Mouse (Mus musculus) lung, embryonic 14.5 days (tissue): ENCODE measurements at regions not wholly inside any gene's neighbourhood (a gene's known extent, or its start where the extent isn't known, plus 50 kb on each side); places are given as distances from the start of the nearest gene placed in this dataset.

Experiments
- ATAC-seq: fragments of 200-750 bp; cut with Nextera tagmentation; 2 replicates; pipeline ENCODE4 v1.8.0; 2017; ENCODE audit warnings: mild to moderate bottlenecking, moderate TSS enrichment, moderate library complexity; ENCODE audit not compliant: insufficient read depth
- DNase-seq: peaks from one replicate; pipeline ENCODE4 v3.0.0-alpha.2; 2015
- H3K27ac ChIP-seq: fragments of 300-500 bp; sonication (generic); 2 replicates; pipeline ENCODE4 v1.5.1; 2014; ENCODE audit warnings: low read depth, mild to moderate bottlenecking, moderate library complexity
- H3K27me3 ChIP-seq: fragments of 300-500 bp; sonication (generic); 2 replicates; pipeline ENCODE4 v1.6.1; 2014; ENCODE audit warnings: low read length, control low read depth; ENCODE audit not compliant: insufficient read depth
- H3K36me3 ChIP-seq: fragments of 300-500 bp; sonication (generic); 2 replicates; pipeline ENCODE4 v1.6.1; 2014; ENCODE audit warnings: control low read depth; ENCODE audit not compliant: insufficient read depth
- H3K4me1 ChIP-seq: fragments of 300-500 bp; sonication (generic); 2 replicates; pipeline ENCODE4 v1.6.1; 2014; ENCODE audit warnings: antibody characterized with exemption, control low read depth; ENCODE audit not compliant: insufficient read depth
- H3K4me2 ChIP-seq: fragments of 300-500 bp; sonication (generic); 2 replicates; pipeline ENCODE4 v1.6.1; 2014; ENCODE audit warnings: mild to moderate bottlenecking
- H3K4me3 ChIP-seq: fragments of 300-500 bp; sonication (generic); 2 replicates; pipeline ENCODE4 v1.5.1; 2014; ENCODE audit warnings: low read depth, low read length
- H3K9ac ChIP-seq: fragments of 300-500 bp; sonication (generic); 2 replicates; pipeline ENCODE4 v1.6.1; 2014
- H3K9me3 ChIP-seq: fragments of 300-500 bp; sonication (generic); 2 replicates; pipeline ENCODE4 v1.6.1; 2016; ENCODE audit warnings: low read depth, low read length, control low read depth
- CTCF ChIP-seq: IDR thresholded peaks from 2 replicates; pipeline ENCODE4 v1.5.1; 2016; ENCODE audit warnings: antibody characterized with exemption, low read depth
- WGBS: fragments of 180-500 bp; shearing (Covaris S2); extraction: QIAGEN DNeasy Blood & Tissue Kit; methylation state at CpG from one replicate; pipeline ENCODE4 v1.1.7; 2014; 5-methylcytosine and 5-hydroxymethylcytosine counted together

DNA sequence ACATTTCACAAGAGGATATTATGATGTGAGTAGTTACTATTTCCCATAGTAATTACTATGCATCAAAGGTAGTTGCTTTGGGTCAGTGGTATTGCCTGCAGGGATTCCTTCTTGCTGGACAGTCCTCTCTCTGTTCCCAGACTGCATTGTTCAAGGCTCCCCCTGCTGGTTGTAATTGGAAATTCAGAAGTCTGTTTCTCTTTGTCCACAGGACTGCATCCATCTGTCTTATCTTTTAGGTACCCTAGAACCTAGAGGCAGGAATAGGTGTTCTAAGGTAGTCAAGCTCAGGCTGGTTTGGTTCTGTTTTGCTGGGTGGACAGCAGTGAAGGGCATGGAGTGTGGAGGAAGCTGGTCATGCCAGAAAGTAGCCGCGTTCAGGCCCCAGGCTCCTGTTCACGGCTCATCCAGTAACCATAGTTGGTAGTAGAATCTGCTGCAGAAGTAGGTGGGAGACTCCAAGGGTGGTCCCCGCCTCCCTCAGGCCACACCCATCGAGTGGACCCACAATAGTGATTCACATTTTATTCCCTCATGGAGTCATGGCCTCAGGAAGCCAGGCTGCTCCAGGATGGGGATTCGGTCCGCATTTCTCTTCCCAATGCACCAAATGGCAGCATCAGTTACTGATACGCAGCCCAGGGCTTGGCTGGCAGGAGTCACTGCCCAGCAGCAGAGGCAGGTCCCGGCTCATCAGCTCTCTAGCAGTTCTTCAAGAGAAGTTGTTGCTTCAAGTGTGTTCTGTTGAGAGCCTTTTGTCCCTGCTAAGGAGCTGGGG lies 51.7 kb upstream of the Caprin1 start:
- H3K9ac ChIP-seq: no peak overlapping the region
- H3K4me3 ChIP-seq: no peak overlapping the region
- H3K27ac ChIP-seq: no peak overlapping the region
- no peaks in the 10 kb centered on the region for H3K36me3 ChIP-seq
- TF ChIP-seq CTCF: peak; percentile 83
- peak; percentile 88 for DNase-seq
- no peaks in the 10 kb centered on the region for H3K4me1 ChIP-seq
- peak; percentile 56; the same call in 1 of the 2 replicates for ATAC-seq
- no peaks in the 10 kb centered on the region for H3K27me3 ChIP-seq
- no peaks in the 10 kb centered on the region for H3K9me3 ChIP-seq
- H3K4me2 ChIP-seq: no peak overlapping the region
- 75% methylated on average over 9 of the region's 9 CpGs for WGBS

DNA sequence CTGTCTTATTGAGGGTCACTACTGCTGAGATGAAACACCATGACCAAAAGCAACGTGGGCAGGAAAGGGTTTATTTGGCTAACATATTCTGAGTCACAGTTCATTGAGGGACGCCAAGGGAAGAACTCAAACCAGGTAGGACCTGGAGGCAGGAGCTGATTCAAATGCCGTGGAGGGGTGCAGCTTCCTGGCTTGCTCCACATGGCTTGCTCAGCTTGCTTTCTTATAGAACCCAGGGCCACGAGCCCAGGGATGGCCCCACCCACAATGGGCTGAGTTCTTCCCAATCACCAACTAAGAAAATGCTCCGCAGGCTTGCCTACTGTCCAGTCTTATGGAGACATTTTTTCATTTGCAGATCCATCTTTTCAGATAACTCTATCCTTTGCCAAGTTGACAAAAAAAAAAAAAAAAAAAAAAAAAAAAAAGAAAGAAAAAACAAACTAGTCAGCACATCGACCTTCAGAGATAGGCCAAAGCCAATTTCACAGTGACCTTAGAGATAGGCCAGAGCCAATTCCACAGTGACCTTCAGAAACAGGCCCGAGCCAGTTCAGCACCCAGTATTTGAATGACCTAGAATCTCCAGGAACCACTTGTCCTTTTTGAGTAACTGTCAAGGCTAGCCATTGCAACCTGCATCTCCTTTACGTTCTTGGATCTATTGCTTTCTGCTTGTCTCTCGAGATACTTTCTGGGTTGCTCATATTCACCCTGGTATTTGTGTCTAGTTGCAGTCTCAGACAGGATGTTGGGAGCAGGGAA lies 52.5 kb upstream of the Caprin1 start:
- H3K9me3 ChIP-seq: no peaks in the 10 kb centered on the region
- H3K36me3 ChIP-seq: no peaks in the 10 kb centered on the region
- H3K9ac ChIP-seq: no peak overlapping the region
- WGBS: 78% methylated on average over 9 of the region's 9 CpGs
- ATAC-seq: no peak
- H3K4me1 ChIP-seq: no peaks in the 10 kb centered on the region
- no peak for TF ChIP-seq CTCF
- DNase-seq: no peak
- no peak overlapping the region for H3K4me3 ChIP-seq
- H3K27me3 ChIP-seq: no peaks in the 10 kb centered on the region
- no peak overlapping the region for H3K4me2 ChIP-seq
- no peak overlapping the region for H3K27ac ChIP-seq

DNA sequence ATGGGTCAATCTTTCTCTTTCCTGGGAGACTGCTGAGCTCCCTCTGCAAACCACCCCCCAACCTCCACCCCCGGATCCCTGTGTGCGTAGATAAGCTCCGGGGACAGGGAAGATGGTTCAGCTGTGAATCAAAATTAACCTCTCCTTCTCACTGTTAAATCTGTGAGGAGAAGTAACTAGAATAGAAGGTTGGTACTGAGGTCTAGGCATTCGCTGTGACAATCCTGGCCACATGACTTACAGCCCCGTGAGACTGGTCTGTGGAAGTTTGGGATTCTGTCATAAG lies 53.0 kb upstream of the Caprin1 start:
- H3K4me2 ChIP-seq: no peak overlapping the region
- H3K4me3 ChIP-seq: no peak overlapping the region
- no peak for ATAC-seq
- no peak overlapping the region for H3K27ac ChIP-seq
- no peaks in the 10 kb centered on the region for H3K9me3 ChIP-seq
- no peak for TF ChIP-seq CTCF
- no peak for DNase-seq
- no peaks in the 10 kb centered on the region for H3K36me3 ChIP-seq
- 70% methylated on average over 5 of the region's 5 CpGs for WGBS
- H3K27me3 ChIP-seq: no peaks in the 10 kb centered on the region
- no peaks in the 10 kb centered on the region for H3K4me1 ChIP-seq
- H3K9ac ChIP-seq: no peak overlapping the region

DNA sequence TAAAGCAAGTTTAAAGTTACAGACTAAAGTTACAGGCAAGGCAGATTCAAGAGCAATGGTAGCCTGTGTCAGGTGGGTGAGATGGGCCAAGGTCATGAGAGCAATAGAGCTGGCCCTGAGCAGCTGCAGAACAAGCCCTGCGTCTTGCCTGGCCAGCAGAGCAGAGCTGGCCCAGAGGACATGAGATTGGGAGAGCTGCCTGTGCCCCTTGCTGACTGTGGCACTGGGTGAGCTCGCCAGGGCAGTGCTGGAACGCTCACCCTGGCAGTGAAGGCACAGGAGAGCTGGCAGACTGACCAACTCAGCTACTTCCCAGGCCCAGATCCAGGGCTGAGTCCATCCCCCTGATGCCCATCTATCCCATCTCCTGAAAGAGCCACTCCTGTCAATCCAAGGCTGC lies 53.7 kb upstream of the Caprin1 start:
- ATAC-seq (no peak), DNase-seq (no peak)
- Histone ChIP-seq H3K27ac (no peak overlapping the region), H3K36me3 (no peaks in the 10 kb centered on the region), H3K4me3 (no peak overlapping the region), H3K9ac (no peak overlapping the region), H3K4me1 (no peaks in the 10 kb centered on the region), H3K9me3 (no peaks in the 10 kb centered on the region), H3K27me3 (no peaks in the 10 kb centered on the region), H3K4me2 (no peak overlapping the region)
- no peak for TF ChIP-seq CTCF
- WGBS: 83% methylated on average over 3 of the region's 3 CpGs

DNA sequence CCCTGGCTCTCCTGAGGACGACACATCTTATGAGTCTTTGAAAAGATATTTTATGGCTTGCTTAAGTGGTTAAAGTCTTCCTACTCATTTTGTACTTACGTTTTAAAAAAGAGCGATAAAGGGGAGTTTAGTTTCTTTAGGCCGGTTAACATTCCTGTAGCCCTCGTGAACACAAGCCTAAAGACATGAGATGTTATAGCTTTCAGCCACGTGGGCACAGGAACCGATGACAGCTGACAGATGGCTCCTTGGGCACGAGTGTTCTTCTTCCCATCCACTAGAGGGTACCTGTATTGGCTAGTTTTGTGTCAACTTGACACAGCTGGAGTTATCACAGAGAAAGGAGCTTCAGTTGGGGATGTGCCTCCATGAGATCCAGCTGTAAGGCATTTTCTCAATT lies 63.8 kb upstream of the Caprin1 start:
- Histone ChIP-seq H3K4me3 (no peak overlapping the region), H3K4me2 (no peak overlapping the region), H3K9me3 (no peaks in the 10 kb centered on the region), H3K27ac (no peak overlapping the region), H3K4me1 (no peaks in the 10 kb centered on the region), H3K9ac (no peak overlapping the region), H3K36me3 (no peaks in the 10 kb centered on the region), H3K27me3 (no peaks in the 10 kb centered on the region)
- 71% methylated on average over 8 of the region's 8 CpGs for WGBS
- ATAC-seq (no peak), DNase-seq (no peak)
- no peak for TF ChIP-seq CTCF

DNA sequence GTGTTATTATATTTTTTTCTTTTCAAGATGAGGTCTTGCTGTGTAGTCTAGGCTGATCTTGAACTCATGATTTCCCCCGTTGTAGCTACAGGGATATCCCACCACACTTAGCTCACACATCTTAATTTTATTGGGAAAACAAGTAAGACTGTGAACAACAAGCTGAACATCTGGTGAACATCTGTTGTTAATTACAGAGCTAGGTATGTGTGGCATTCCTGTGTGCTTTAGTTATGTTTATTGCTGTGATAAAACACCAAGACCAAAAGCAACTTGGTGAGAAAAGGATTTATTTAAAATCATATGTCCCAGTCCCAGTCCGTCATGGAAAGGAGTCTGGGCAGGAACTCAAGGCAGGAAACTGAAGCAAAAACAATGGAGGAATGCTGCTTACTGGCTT lies 66.8 kb upstream of the Caprin1 start:
- no peak for ATAC-seq
- no peak for TF ChIP-seq CTCF

DNA sequence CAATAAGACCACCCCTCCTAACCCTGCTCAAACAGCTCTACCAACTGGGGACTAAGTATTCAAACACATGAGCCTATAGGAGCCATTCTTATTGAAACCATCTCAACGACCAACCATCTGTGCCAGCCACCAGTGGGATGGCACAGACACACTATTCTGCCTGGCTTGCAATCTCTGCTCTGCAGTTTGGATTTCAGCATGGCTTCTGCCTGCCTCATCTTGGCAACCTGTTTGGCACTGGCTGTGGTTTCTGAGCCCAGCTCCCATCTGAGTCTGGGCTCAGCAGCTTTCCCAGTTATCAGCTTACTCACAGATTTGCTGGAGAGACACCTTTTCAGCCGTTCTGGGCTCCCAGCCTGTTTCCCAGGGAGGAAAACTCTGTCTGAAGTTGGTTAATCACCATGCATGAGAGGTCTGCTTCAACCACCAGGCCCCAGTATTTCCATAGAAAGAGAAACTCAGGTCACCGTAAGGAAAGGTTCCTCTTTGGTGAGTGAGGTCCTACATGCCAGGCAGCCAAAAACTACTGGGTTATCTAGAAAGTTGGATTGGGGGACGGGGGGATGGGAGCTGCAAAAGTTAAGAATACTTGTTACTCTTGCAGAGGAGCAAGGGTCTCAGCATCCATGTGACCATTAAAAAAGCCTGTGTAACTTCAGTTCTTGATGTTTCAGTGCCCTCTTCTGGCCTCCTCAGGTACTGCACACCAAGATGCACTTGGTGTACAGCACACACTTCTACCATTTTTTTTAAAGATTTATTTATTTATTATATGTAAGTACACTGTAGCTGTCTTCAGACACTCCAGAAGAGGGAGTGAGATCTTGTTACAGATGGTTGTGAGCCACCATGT lies 68.1 kb upstream of the Caprin1 start:
- Histone ChIP-seq H3K9me3 (no peaks in the 10 kb centered on the region), H3K36me3 (no peaks in the 10 kb centered on the region), H3K4me2 (no peak overlapping the region), H3K27me3 (no peaks in the 10 kb centered on the region), H3K9ac (no peak overlapping the region), H3K27ac (no peak overlapping the region), H3K4me3 (no peak overlapping the region), H3K4me1 (no peaks in the 10 kb centered on the region)
- TF ChIP-seq CTCF: peak; percentile 73
- ATAC-seq (no peak), DNase-seq (peak; percentile 74)
- WGBS: 72% methylated on average over 4 of the region's 4 CpGs

More for the DNA sequence above, 66.8 kb upstream of the Caprin1 start:
- Histone ChIP-seq H3K9me3 (no peaks in the 10 kb centered on the region), H3K9ac (no peak overlapping the region), H3K27me3 (no peaks in the 10 kb centered on the region), H3K4me3 (no peak overlapping the region), H3K36me3 (no peaks in the 10 kb centered on the region), H3K27ac (no peak overlapping the region), H3K4me2 (no peak overlapping the region), H3K4me1 (no peaks in the 10 kb centered on the region)
- 56% methylated on average over 2 of the region's 2 CpGs for WGBS
- DNase-seq: no peak
